Mouse (Mus musculus) cerebellum, adult 2 months (tissue): ENCODE data around the gene Ntm.

Source experiments
- CTCF ChIP-seq: fragments of 200-500 bp; IDR thresholded peaks from 2 replicates; pipeline ENCODE4 v1.5.1; 2011; ENCODE audit warnings: low read depth, mild to moderate bottlenecking, control low read depth, low read length, moderate library complexity, borderline replicate concordance; ENCODE audit not compliant: insufficient read depth
- POLR2A ChIP-seq: fragments of 200-500 bp; IDR thresholded peaks from 2 replicates; pipeline ENCODE4 v1.6.1; 2011; ENCODE audit warnings: low read length, control low read depth, borderline replicate concordance; ENCODE audit not compliant: insufficient read depth

DNA sequence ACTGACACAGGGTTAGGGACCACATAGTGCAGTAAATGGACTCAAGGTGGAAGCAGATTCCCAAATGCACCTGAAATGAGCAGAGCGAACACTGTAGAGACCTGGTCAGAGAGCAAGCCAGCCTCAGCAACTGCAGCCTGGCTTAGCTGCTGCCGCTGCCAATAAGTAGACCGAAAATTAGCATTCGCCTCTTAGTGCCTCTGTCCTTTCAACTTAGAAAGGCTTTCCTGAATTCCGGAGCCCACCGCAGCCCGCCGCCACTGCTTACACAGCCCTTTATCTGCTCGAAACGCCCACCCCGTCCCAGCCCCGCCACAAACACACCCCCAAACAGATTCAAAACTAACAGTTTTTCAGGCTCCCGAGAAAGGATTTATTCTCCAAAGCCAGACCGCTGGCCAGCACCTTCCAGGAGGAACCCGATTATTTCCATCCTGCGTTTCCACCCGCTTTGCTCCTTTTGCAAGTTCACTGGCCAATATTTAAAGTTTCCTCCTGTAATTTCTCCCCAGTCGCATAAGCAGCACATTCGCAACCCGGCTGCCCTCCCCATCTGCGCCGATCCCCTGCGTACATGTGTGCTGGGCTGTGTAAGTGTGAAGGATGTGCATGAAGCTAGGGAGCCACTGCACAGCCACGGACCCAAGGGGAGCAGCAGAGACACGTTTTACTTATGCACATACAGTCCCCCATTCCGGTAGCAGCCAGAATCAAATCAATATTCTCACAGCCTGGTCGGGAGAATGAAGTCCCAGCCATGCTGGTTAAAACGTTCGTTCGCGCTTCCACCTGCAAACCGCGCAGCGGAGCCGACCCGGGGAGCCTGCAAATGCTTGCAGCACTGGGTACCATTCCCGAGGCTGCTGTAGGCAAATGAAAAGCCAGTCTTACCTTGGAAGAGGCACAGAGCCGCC lies 730 bp downstream of the Ntm start:
- TF ChIP-seq CTCF (no peak), POLR2A (no peak)
